Mouse (Mus musculus) forebrain, embryonic 12.5 days (tissue): ENCODE data around the gene Kif1b. TPM values are rescaled to one million over a fixed set of nuclear protein-coding genes. Genes with fewer than 3 reads are reported as not detected.
A peak's percentile ranks its signal among the peaks of the same experiment; 100 is the strongest.

Experiments used
- ATAC-seq: fragments of 200-750 bp; cut with Nextera tagmentation; 2 replicates; pipeline ENCODE4 v1.8.0; 2017; ENCODE audit warnings: moderate TSS enrichment; ENCODE audit not compliant: low FRiP score
- H3K27ac ChIP-seq: fragments of 300-500 bp; sonication (generic); 2 replicates; pipeline ENCODE4 v1.5.1; 2016; ENCODE audit warnings: mild to moderate bottlenecking
- H3K27me3 ChIP-seq: fragments of 300-500 bp; sonication (generic); 2 replicates; pipeline ENCODE4 v1.6.1; 2016; ENCODE audit warnings: mild to moderate bottlenecking
- H3K36me3 ChIP-seq: fragments of 300-500 bp; sonication (generic); replicated peaks from 2 replicates; pipeline ENCODE4 v1.6.1; 2016; ENCODE audit warnings: mild to moderate bottlenecking
- H3K4me1 ChIP-seq: fragments of 300-500 bp; sonication (generic); 2 replicates; pipeline ENCODE4 v1.6.1; 2016
- H3K4me2 ChIP-seq: fragments of 300-500 bp; sonication (generic); 2 replicates; pipeline ENCODE4 v1.6.1; 2016; ENCODE audit warnings: mild to moderate bottlenecking, moderate library complexity
- H3K4me3 ChIP-seq: fragments of 300-500 bp; sonication (generic); replicated peaks from 2 replicates; pipeline ENCODE4 v1.5.1; 2016; ENCODE audit warnings: mild to moderate bottlenecking
- H3K9ac ChIP-seq: fragments of 300-500 bp; sonication (generic); 2 replicates; pipeline ENCODE4 v1.6.1; 2016; ENCODE audit warnings: mild to moderate bottlenecking
- H3K9me3 ChIP-seq: fragments of 300-500 bp; sonication (generic); 2 replicates; pipeline ENCODE4 v1.6.1; 2016
- WGBS: fragments of 180-500 bp; shearing (Covaris S2); methylation state at CpG from one replicate; pipeline ENCODE4 v1.1.7; 2016; 5-methylcytosine and 5-hydroxymethylcytosine counted together
- polyA plus RNA-seq: library from polyadenylated mRNA; unstranded; fragments of >200 nt; fragmentation: Nextera tagmentation; extraction: Ambion mirVana; gene quantifications from 2 replicates; pipeline ENCODE4 v1.2.1, GENCODE M21; 2016

Kif1b gene
- polyA plus RNA-seq, 1 experiment from 2014 or later, result 123 TPM

DNA sequence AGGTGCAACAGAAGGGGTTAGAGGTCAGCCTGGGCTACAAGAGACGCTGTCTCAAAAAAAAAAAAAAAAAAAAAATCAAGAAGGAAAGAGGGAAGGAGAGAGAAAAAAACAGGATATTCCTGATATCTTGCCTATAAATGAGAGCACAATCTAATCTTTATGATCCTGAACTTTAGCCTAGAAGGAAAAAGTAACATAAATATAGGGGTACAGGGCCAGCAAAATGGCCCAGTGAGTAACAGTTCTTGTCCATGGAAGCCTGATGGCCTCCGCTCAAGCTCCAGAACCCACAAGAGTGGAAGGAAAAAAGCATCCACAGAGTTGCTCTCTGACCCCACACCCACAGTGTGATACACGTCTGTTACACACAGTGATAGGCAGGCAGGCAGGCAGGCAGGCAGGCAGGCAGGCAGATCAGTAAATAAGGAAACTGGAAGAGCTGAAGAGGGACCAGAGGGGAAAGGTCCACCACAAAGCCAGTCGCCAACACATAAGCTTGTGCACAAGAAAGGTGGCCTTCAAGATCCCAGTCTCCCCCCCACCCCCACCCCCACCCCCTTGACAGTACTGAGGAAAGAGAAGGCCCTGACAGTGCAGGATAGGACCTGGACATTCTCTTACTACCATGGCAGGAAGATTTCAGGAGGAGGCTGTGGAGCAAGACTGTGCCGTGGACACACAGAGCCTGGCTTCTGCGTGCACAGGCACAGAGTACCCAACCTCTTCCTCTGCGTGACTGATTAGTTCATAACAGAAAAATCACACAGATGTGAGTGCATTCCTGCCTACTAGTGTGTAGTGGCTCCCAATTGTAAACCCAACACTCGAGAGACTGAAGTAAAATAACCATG is 21.0 kb downstream of the Kif1b start:
- Histone ChIP-seq H3K27ac (no peak overlapping the region), H3K9me3 (no peaks in the 10 kb centered on the region), H3K9ac (no peak overlapping the region), H3K4me1 (0 out of 2 replicates have a peak, but pooled peaks cover 10% of the 10 kb centered on the region), H3K4me2 (no peak overlapping the region), H3K4me3 (no peak overlapping the region), H3K27me3 (no peaks in the 10 kb centered on the region), H3K36me3 (peaks cover 29% of the 10 kb centered on the region)
- ATAC-seq, result no peak
- 83% methylated on average over 8 of the region's 8 CpGs for WGBS

DNA sequence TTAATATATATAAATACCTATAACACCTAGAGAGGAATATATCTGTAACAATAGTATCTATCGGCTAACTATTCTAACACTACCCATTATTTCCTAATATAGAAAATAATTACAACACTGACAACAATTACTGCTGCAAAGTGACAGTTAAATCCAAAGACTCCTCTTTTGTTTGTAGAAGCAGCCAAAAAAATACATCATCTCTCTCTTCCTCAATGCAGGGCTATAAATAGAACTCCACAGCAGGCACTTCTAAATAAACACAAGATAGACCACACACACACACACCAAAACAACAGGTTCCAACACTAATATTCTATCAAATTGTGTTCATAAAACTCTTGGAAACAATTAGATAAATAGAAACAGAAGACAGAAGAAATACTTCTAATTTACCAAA is 21.8 kb downstream of the Kif1b start:
- H3K9ac ChIP-seq, result no peak overlapping the region
- no peak overlapping the region for H3K27ac ChIP-seq
- H3K4me2 ChIP-seq, result no peak overlapping the region
- ATAC-seq, result no peak
- 88% methylated on average over 1 of the region's 1 CpGs for WGBS
- H3K36me3 ChIP-seq, result peaks cover 23% of the 10 kb centered on the region
- 0 out of 2 replicates have a peak, but pooled peaks cover 10% of the 10 kb centered on the region for H3K4me1 ChIP-seq
- no peak overlapping the region for H3K4me3 ChIP-seq
- no peaks in the 10 kb centered on the region for H3K27me3 ChIP-seq
- H3K9me3 ChIP-seq, result no peaks in the 10 kb centered on the region

DNA sequence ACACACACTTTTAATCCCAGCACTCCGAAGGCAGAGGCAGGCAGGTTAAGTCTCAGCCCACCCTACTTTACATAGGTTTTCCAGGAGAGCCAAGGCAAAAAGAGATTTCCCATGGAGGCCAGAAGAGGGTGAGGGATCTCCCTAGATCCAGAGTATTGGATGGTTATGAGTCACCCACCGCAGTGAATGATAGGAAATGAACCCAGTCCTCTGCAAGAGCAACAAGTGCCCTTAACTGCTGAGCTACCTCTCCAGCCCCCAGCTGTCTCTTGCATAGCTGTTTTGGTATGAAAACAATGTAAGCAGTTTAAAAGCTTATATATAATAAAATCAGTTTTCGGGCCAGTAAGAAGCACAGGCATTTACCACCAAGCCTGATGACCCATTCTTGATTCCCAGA is 24.5 kb downstream of the Kif1b start:
- 94% methylated on average over 3 of the region's 3 CpGs for WGBS
- H3K36me3 ChIP-seq, result 0 out of 2 replicates have a peak, but pooled peaks cover 4% of the 10 kb centered on the region
- H3K27ac ChIP-seq, result no peak overlapping the region
- no peak overlapping the region for H3K4me2 ChIP-seq
- H3K9me3 ChIP-seq, result no peaks in the 10 kb centered on the region
- peaks cover 25% of the 10 kb centered on the region for H3K4me1 ChIP-seq
- H3K9ac ChIP-seq, result no peak overlapping the region
- no peak for ATAC-seq
- H3K4me3 ChIP-seq, result no peak overlapping the region
- no peaks in the 10 kb centered on the region for H3K27me3 ChIP-seq

DNA sequence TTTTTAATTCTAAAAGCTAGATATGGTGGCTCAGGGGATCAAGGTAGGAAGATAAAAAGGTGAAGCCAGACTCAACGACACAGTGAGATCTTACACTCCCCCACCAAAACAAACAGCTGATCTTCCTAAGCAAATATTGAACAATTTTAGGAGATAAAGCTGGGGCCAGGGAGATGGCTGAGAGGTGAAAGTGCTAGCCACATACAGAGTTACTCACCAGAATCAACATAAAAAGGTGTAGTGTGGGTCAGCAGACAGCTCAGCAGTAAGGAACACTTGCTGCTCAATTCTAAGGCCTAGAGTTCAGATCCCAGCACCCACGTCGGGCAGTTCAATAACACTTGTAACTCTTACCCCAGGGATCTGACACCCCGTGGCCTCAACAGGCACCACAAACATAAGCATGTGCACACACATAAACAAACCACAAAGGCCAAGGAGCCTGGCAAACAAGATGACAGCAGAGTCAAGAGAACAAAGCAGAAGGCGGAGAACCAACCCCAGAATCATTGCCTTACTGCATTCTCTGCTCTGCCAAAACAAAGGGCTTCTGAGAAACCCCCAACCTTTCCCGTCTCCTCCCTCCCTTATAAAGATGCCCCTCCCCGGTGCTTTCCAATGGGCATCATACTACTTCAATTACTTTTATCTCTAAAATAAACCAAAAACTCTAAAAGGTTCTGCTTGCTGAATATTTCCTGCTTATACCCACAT is 25.3 kb downstream of the Kif1b start:
- Histone ChIP-seq H3K36me3 (0 out of 2 replicates have a peak, but pooled peaks cover 4% of the 10 kb centered on the region), H3K9ac (no peak overlapping the region), H3K4me1 (peaks cover 32% of the 10 kb centered on the region), H3K9me3 (no peaks in the 10 kb centered on the region), H3K27me3 (no peaks in the 10 kb centered on the region), H3K4me3 (no peak overlapping the region), H3K4me2 (no peak overlapping the region), H3K27ac (no peak overlapping the region)
- no peak for ATAC-seq
- 77% methylated on average over 7 of the region's 7 CpGs for WGBS

DNA sequence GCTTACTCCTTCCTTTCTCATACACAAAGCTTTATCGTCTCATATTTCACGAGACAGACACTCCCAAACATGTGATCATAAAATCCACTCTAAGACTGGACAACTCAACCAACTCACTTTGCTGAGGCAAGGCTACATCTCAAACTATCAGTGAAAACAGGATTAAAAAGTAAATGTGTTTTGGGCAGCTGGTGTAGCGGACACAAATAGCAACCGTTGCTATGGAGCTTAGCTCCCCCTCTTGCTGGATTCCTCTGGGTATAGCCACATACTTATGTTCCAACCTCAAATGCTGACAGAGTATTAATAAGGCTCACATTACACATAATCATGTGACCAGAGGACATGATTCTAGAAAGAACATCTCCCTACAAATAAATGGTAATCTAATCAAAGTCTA is 29.9 kb downstream of the Kif1b start:
- no peak overlapping the region for H3K4me3 ChIP-seq
- H3K4me1 ChIP-seq, result peaks cover 27% of the 10 kb centered on the region
- peaks cover 35% of the 10 kb centered on the region for H3K36me3 ChIP-seq
- no peak overlapping the region for H3K4me2 ChIP-seq
- H3K9me3 ChIP-seq, result 0 out of 2 replicates have a peak, but pooled peaks cover 3% of the 10 kb centered on the region
- H3K27ac ChIP-seq, result 0 out of 2 replicates have a peak overlapping the region, but pooled peaks have one; percentile 14
- H3K27me3 ChIP-seq, result no peaks in the 10 kb centered on the region
- no peak overlapping the region for H3K9ac ChIP-seq
- WGBS, result 76% methylated on average over 4 of the region's 4 CpGs
- peak; percentile 65; the same call in 1 of the 2 replicates for ATAC-seq

DNA sequence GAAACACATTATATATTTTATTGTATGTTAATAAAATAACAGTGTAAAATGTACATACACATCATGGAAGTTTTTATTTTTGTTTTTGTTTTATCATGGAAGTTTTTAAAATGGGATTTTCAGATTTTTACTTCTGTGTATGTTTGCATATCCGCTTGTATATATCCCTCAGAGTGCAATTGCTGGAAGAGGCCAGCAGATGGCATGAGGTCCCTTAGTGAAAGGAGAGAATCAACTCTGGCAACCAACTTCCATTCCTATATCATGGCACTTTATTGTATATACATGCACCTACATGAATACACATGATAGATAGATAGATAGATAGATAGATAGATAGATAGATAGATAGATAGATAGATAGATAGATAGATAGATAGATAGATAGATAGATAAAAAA is 34.4 kb downstream of the Kif1b start:
- ATAC-seq, result no peak
- no peak overlapping the region for H3K4me2 ChIP-seq

DNA sequence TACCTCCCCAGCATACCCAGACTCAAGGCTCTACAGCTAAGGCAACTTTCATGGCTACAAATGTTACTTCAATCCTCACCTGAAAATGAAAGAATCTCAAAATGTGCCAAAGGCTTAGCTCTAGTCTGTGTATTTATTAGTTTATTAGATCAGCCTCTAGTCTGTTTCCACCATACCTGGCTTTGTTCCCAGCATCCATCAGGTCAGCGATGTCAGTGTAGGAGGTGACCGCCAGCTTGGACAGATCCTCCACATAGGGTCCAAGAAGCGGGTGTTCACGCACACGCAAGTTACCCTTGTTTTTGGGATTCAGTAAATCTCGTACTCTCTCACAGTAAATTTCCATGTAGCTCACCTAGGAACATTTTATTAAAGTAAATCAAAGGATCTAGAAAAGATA is 37.0 kb downstream of the Kif1b start:
- Histone ChIP-seq H3K9ac (no peak overlapping the region), H3K27ac (no peak overlapping the region), H3K4me3 (no peak overlapping the region), H3K27me3 (no peaks in the 10 kb centered on the region), H3K9me3 (0 out of 2 replicates have a peak, but pooled peaks cover 3% of the 10 kb centered on the region), H3K36me3 (peaks cover 80% of the 10 kb centered on the region), H3K4me1 (no peaks in the 10 kb centered on the region), H3K4me2 (no peak overlapping the region)
- WGBS, result 99% methylated on average over 6 of the region's 6 CpGs
- no peak for ATAC-seq

More for the DNA sequence above, 34.4 kb downstream of the Kif1b start:
- H3K9me3 ChIP-seq, result 0 out of 2 replicates have a peak, but pooled peaks cover 3% of the 10 kb centered on the region
- no peaks in the 10 kb centered on the region for H3K27me3 ChIP-seq
- WGBS, result 94% methylated on average over 1 of the region's 1 CpGs
- peaks cover 8% of the 10 kb centered on the region for H3K4me1 ChIP-seq
- peaks cover 66% of the 10 kb centered on the region for H3K36me3 ChIP-seq
- no peak overlapping the region for H3K4me3 ChIP-seq
- no peak overlapping the region for H3K27ac ChIP-seq
- H3K9ac ChIP-seq, result no peak overlapping the region

DNA sequence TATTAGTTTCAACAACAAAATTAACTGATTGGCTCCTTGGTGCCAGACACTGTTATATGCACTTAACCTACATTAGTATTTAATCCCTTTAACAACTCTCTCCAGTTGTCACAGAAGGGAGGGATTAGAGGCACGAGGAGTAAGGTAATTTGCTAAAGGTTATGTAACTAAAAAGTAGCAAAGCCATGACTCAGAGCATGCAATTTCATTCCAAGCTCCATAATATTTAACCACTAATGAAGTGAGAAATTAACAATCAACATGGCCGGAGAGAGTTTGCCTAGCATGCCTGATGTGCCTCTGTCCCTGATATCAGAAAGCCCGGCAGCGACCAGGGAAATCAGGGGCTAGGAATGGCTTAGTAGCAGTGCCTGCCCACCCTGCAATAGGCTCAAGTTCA is 38.5 kb downstream of the Kif1b start:
- ATAC-seq, result no peak

DNA sequence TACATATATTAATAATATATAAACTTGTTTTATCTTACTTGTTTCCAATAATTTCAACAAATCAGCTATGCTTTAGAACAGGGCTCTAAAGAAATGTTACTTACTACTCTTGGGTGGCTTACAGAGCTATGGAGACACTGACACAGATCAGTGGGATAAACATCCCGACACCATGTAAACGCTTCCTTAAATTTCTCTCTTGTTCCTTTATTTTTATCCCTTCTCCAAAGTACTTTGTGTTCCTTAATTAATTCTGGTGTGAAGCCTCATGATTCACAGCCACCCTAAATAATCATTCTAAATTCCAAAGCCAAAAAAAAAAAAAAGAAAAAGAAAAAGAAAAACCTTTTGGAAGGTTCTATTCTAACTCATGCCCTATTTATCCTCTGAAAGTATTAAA is 42.6 kb downstream of the Kif1b start:
- ATAC-seq, result no peak
- WGBS, result 92% methylated on average over 2 of the region's 2 CpGs
- peaks cover 65% of the 10 kb centered on the region for H3K36me3 ChIP-seq

More for the DNA sequence above, 38.5 kb downstream of the Kif1b start:
- Histone ChIP-seq H3K36me3 (peaks cover 69% of the 10 kb centered on the region), H3K27me3 (no peaks in the 10 kb centered on the region), H3K4me3 (no peak overlapping the region), H3K9me3 (0 out of 2 replicates have a peak, but pooled peaks cover 3% of the 10 kb centered on the region), H3K9ac (no peak overlapping the region), H3K27ac (no peak overlapping the region), H3K4me1 (no peaks in the 10 kb centered on the region), H3K4me2 (no peak overlapping the region)
- 90% methylated on average over 4 of the region's 4 CpGs for WGBS

DNA sequence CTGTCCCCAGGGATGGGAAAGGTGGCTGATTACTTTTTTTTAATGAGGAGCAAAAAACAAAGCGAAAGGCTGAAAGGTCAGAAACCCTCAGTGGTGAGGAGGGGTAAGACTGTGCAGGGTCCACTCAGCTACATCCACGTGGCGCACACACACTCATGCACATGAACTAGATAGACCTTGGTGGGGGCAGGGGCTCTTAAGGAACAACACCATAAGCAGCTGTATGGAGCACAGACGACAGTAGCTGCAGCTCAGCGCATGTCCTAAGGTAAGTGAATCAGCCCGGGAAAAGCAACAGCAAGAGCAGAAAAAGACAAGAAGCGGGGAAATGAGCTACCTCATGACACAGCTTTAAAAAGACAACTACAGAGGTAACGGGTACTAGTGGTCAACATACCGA is 44.3 kb downstream of the Kif1b start:
- Histone ChIP-seq H3K27ac (no peak overlapping the region), H3K27me3 (no peaks in the 10 kb centered on the region), H3K36me3 (peaks cover 62% of the 10 kb centered on the region), H3K4me3 (no peak overlapping the region), H3K4me2 (no peak overlapping the region), H3K4me1 (no peaks in the 10 kb centered on the region), H3K9ac (no peak overlapping the region), H3K9me3 (no peaks in the 10 kb centered on the region)
- ATAC-seq, result no peak
- 91% methylated on average over 9 of the region's 9 CpGs for WGBS

More for the DNA sequence above, 42.6 kb downstream of the Kif1b start:
- no peaks in the 10 kb centered on the region for H3K4me1 ChIP-seq
- no peak overlapping the region for H3K27ac ChIP-seq
- no peak overlapping the region for H3K9ac ChIP-seq
- H3K4me3 ChIP-seq, result no peak overlapping the region
- H3K27me3 ChIP-seq, result no peaks in the 10 kb centered on the region
- no peaks in the 10 kb centered on the region for H3K9me3 ChIP-seq
- no peak overlapping the region for H3K4me2 ChIP-seq

DNA sequence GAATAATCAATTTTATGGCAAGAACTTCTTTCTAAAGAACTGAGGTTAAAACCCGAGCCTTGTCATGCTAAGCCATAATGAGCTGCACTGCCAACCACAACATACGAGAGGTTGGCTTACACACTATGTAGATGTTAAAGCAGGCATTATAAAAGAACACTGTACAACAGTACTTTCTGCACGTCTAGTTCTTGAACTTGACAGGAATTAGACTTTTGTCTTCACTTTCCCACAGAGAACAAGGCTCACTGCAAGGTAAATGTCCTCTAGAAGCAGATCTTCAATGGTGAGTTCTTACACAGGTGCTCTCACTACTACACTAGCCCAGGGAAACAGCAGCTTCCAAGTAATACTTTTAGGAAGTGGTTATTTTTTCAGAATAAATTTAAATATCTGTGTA is 46.0 kb downstream of the Kif1b start:
- no peak for ATAC-seq
- Histone ChIP-seq H3K27ac (no peak overlapping the region), H3K4me2 (no peak overlapping the region), H3K27me3 (no peaks in the 10 kb centered on the region), H3K36me3 (peaks cover 65% of the 10 kb centered on the region), H3K4me1 (peaks cover 6% of the 10 kb centered on the region), H3K9me3 (no peaks in the 10 kb centered on the region), H3K4me3 (no peak overlapping the region), H3K9ac (no peak overlapping the region)
- WGBS, result 70% methylated on average over 3 of the region's 3 CpGs

DNA sequence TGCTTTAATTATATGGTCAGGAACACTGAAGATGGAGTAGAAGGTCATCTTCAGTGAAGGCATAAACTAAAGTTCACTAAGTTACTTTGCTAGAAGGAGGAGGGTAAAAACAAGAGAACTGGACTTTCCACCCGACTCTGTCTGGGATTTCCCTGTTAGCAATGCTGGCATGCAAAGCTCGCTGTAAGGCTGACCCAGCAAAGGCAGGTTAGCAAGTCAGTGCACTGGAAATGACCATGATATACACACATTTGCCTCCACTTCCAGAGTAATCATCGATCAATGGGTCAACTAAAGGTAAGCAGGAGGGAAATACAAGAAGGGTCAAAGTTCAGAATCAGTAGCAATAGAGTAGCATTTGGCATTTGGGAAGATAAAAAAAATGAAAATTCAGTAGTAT is 46.6 kb downstream of the Kif1b start:
- H3K9ac ChIP-seq, result no peak overlapping the region
- no peak overlapping the region for H3K4me3 ChIP-seq
- H3K4me2 ChIP-seq, result no peak overlapping the region
- no peak for ATAC-seq
- H3K36me3 ChIP-seq, result peaks cover 64% of the 10 kb centered on the region
- peaks cover 11% of the 10 kb centered on the region for H3K4me1 ChIP-seq
- 90% methylated on average over 3 of the region's 3 CpGs for WGBS
- no peak overlapping the region for H3K27ac ChIP-seq
- no peaks in the 10 kb centered on the region for H3K27me3 ChIP-seq
- no peaks in the 10 kb centered on the region for H3K9me3 ChIP-seq
